Mouse (Mus musculus): ENCODE measurements around the gene Tssk4. TPM values are rescaled to one million over a fixed set of nuclear protein-coding genes. Genes with fewer than 3 reads are reported as not detected.

Tssk4 gene
- total RNA-seq, 2 experiments from 2014 or later = 0.96 to 1.6 TPM

- no peak overlapping the region for H3K4me3 ChIP-seq
- H3K27ac ChIP-seq = no peak overlapping the region
- DNase-seq (ENCODE audit: low spot score in 2 of 2) = no peak
- TF ChIP-seq CTCF (conservative IDR thresholded peaks at IDR 0.05) = no peak
Measured at GRCm38 (mm10) chr14:55658011-55658410, 8.0 kb downstream of the Tssk4 start.

- DNase-seq (ENCODE audit: low spot score in 2 of 2) = peak; percentile 83 to 84
- peak; percentile 78 for TF ChIP-seq CTCF (conservative IDR thresholded peaks at IDR 0.05)
- Histone ChIP-seq H3K4me3 (peak within 1 kb of the TSS; percentile 87), H3K27ac (peak within 1 kb of the TSS; percentile 89)
Measured at GRCm38 (mm10) chr14:55659960-55660573, 10.1 kb downstream of the Tssk4 start, which contains the start of gene Mdp1. Mdp1 (minus strand) TSS chr14:55660508.

GRCm38 (mm10) chr14:55660636-55661035 is 10.7 kb downstream of the Tssk4 start:
- H3K4me3 ChIP-seq = peak overlapping the region; percentile 87; the same call in 1 of the 2 replicates
- no peak overlapping the region for H3K27ac ChIP-seq
- DNase-seq (ENCODE audit: low spot score in 2 of 2) = no peak
- no peak for TF ChIP-seq CTCF (conservative IDR thresholded peaks at IDR 0.05)

- Histone ChIP-seq H3K27ac (peak overlapping the region; percentile 99), H3K4me3 (peak overlapping the region; percentile 61)
- TF ChIP-seq CTCF (conservative IDR thresholded peaks at IDR 0.05) = no peak
- DNase-seq (ENCODE audit: low spot score in 2 of 2) = peak in 1 of 2 experiments; percentile 72
Measured at GRCm38 (mm10) chr14:55671486-55671832, 21.5 kb downstream of the Tssk4 start.

- no peak for TF ChIP-seq CTCF (conservative IDR thresholded peaks at IDR 0.05)
- Histone ChIP-seq H3K4me3 (peak within 1 kb of the TSS; percentile 61), H3K27ac (peak within 1 kb of the TSS; percentile 99)
Measured at GRCm38 (mm10) chr14:55671833-55672740, 22.1 kb downstream of the Tssk4 start, which contains the start of the genes Gmpr2 and Nedd8. Gmpr2 (plus strand) TSS chr14:55671941. Nedd8 (minus strand) TSS chr14:55672124.

GRCm38 (mm10) chr14:55672741-55673060 is 22.7 kb downstream of the Tssk4 start:
- DNase-seq (ENCODE audit: low spot score in 2 of 2) = no peak
- TF ChIP-seq CTCF (conservative IDR thresholded peaks at IDR 0.05) = no peak
- Histone ChIP-seq H3K27ac (peak overlapping the region; percentile 99), H3K4me3 (peak overlapping the region; percentile 61)

More at GRCm38 (mm10) chr14:55671833-55672740, 22.1 kb downstream of the Tssk4 start, which contains the start of the genes Gmpr2 and Nedd8:
- peak; percentile 83 to 96 for DNase-seq (ENCODE audit: low spot score in 2 of 2)

GRCm38 (mm10) chr14:55677615-55678014 is 27.6 kb downstream of the Tssk4 start:
- DNase-seq (ENCODE audit: low spot score in 2 of 2) = no peak
- no peak for TF ChIP-seq CTCF (conservative IDR thresholded peaks at IDR 0.05)
- no peak overlapping the region for H3K27ac ChIP-seq
- no peak overlapping the region for H3K4me3 ChIP-seq

- H3K27ac ChIP-seq = peak within 1 kb of the TSS; percentile 85
- peak; percentile 91 for TF ChIP-seq CTCF (conservative IDR thresholded peaks at IDR 0.05)
- DNase-seq (ENCODE audit: low spot score in 2 of 2) = peak; percentile 95 to 96
- peak within 1 kb of the TSS; percentile 78 for H3K4me3 ChIP-seq
Measured at GRCm38 (mm10) chr14:55681160-55682117, 31.5 kb downstream of the Tssk4 start, which contains the start of gene Tinf2. Tinf2 (minus strand) TSS chr14:55681820.

GRCm38 (mm10) chr14:55682118-55682493 is 32.1 kb downstream of the Tssk4 start:
- no peak for DNase-seq (ENCODE audit: low spot score in 2 of 2)
- Histone ChIP-seq H3K4me3 (peak overlapping the region; percentile 78), H3K27ac (peak overlapping the region; percentile 85)
- no peak for TF ChIP-seq CTCF (conservative IDR thresholded peaks at IDR 0.05)

GRCm38 (mm10) chr14:55689433-55689832 is 39.4 kb downstream of the Tssk4 start:
- no peak overlapping the region for H3K27ac ChIP-seq
- no peak for TF ChIP-seq CTCF (conservative IDR thresholded peaks at IDR 0.05)
- no peak for DNase-seq (ENCODE audit: low spot score in 2 of 2)
- no peak overlapping the region for H3K4me3 ChIP-seq

- TF ChIP-seq CTCF (conservative IDR thresholded peaks at IDR 0.05) = no peak
Measured at GRCm38 (mm10) chr14:55697226-55697625, 47.2 kb downstream of the Tssk4 start.

GRCm38 (mm10) chr14:55701131-55701530 is 51.1 kb downstream of the Tssk4 start:
- no peak for DNase-seq (ENCODE audit: low spot score in 2 of 2)
- Histone ChIP-seq H3K4me3 (no peak overlapping the region), H3K27ac (no peak overlapping the region)
- TF ChIP-seq CTCF (conservative IDR thresholded peaks at IDR 0.05) = no peak

More at GRCm38 (mm10) chr14:55697226-55697625, 47.2 kb downstream of the Tssk4 start:
- DNase-seq (ENCODE audit: low spot score in 2 of 2) = no peak
- H3K27ac ChIP-seq = no peak overlapping the region
- no peak overlapping the region for H3K4me3 ChIP-seq

Other genes starting within 250 kb of the Tssk4 start
- gene Dhrs4, start 171.4 kb upstream of the Tssk4 start, total RNA-seq (2021) = 10 to 100 TPM; 18.6 to 23.7 TPM
- 10 to 100 TPM; 57.9 to 64.4 TPM for gene Carmil3, start 159.5 kb upstream of the Tssk4 start, total RNA-seq (2021)
- 100 to 1,000 TPM; 723 to 730 TPM for gene Cpne6, start 139.7 kb upstream of the Tssk4 start, total RNA-seq (2021)
- gene Nrl, start 125.2 kb upstream of the Tssk4 start, total RNA-seq (2021) = 1 to 10 TPM; 2.2 to 3.6 TPM
- gene Pck2, start 109.9 kb upstream of the Tssk4 start, total RNA-seq (2021) = 10 to 100 TPM; 45.0 to 47.6 TPM
- gene Dcaf11, start 90.2 kb upstream of the Tssk4 start, total RNA-seq (2021) = 10 to 100 TPM; 84.2 to 87.6 TPM
- under 1 TPM in 1 of 2 experiments, not detected in 1; 0.92 TPM for gene A730061H03Rik, start 89.8 kb upstream of the Tssk4 start, total RNA-seq (2021)
- not detected for gene Fitm1, start 74.6 kb upstream of the Tssk4 start, total RNA-seq (2021)
- gene Psme1, start 72.1 kb upstream of the Tssk4 start, total RNA-seq (2021) = 10 to 100 TPM; 55.5 to 61.2 TPM
- gene Emc9, start 64.9 kb upstream of the Tssk4 start, total RNA-seq (2021) = 10 to 100 TPM; 43.5 to 49.7 TPM
- 10 to 100 TPM; 45.2 to 60.4 TPM for gene Psme2, start 59.1 kb upstream of the Tssk4 start, total RNA-seq (2021)
- gene Rnf31, start 58.5 kb upstream of the Tssk4 start, total RNA-seq (2021) = 10 to 100 TPM; 46.3 to 47.0 TPM
- gene Irf9, start 46.6 kb upstream of the Tssk4 start, total RNA-seq (2021) = 10 to 100 TPM; 11.6 to 12.1 TPM
- gene Rec8, start 32.1 kb upstream of the Tssk4 start, total RNA-seq (2021) = 1 to 10 TPM; 1.9 to 2.5 TPM
- gene Ipo4, start 14.2 kb upstream of the Tssk4 start, total RNA-seq (2021) = 100 to 1,000 TPM; 139 to 142 TPM
- gene Gm49378, start 12.3 kb upstream of the Tssk4 start, total RNA-seq (2021) = 1 to 10 TPM; 2.6 to 6.5 TPM
- gene Tm9sf1, start 6.4 kb upstream of the Tssk4 start, total RNA-seq (2021) = 10 to 100 TPM; 40.4 to 45.8 TPM
- 10 to 100 TPM; 51.2 to 55.4 TPM for gene Mdp1, start 10.3 kb downstream of the Tssk4 start, total RNA-seq (2021)
- gene Gmpr2, start 21.8 kb downstream of the Tssk4 start, total RNA-seq (2021) = 10 to 100 TPM; 26.0 to 26.1 TPM
- 100 to 1,000 TPM; 301 to 309 TPM for gene Nedd8, start 21.9 kb downstream of the Tssk4 start, total RNA-seq (2021)
- 10 to 100 TPM; 15.2 to 16.2 TPM for gene Tinf2, start 31.6 kb downstream of the Tssk4 start, total RNA-seq (2021)
- gene Tgm1, start 63.7 kb downstream of the Tssk4 start, total RNA-seq (2021) = not detected
- gene Rabggta, start 72.1 kb downstream of the Tssk4 start, total RNA-seq (2021) = 10 to 100 TPM; 44.9 to 49.5 TPM
- gene Dhrs1, start 95.5 kb downstream of the Tssk4 start, total RNA-seq (2021) = 10 to 100 TPM; 82.4 to 91.1 TPM
- 10 to 100 TPM; 11.8 to 13.1 TPM for gene Nop9, start 95.5 kb downstream of the Tssk4 start, total RNA-seq (2021)
- 1 to 10 TPM; 1.4 to 1.6 TPM for gene Cideb, start 108.3 kb downstream of the Tssk4 start, total RNA-seq (2021)
- under 1 TPM in 1 of 2 experiments, not detected in 1; 0.22 TPM for gene Ltb4r2, start 111.2 kb downstream of the Tssk4 start, total RNA-seq (2021)
- gene Ltb4r1, start 115.8 kb downstream of the Tssk4 start, total RNA-seq (2021) = not detected
- gene Adcy4, start 133.9 kb downstream of the Tssk4 start, total RNA-seq (2021) = 1 to 10 TPM; 4.4 to 5.6 TPM
- 1 to 10 TPM; 1.2 to 2.9 TPM for gene Ripk3, start 138.7 kb downstream of the Tssk4 start, total RNA-seq (2021)
- gene Nfatc4, start 173.0 kb downstream of the Tssk4 start, total RNA-seq (2021) = 1 to 10 TPM; 2.6 TPM
- gene Nynrin, start 203.8 kb downstream of the Tssk4 start, total RNA-seq (2021) = 1 to 10 TPM; 7.9 to 8.9 TPM
- gene Cbln3, start 234.2 kb downstream of the Tssk4 start, total RNA-seq (2021) = under 1 TPM; 0.32 to 0.54 TPM
- 10 to 100 TPM; 13.2 to 14.7 TPM for gene Khnyn, start 234.8 kb downstream of the Tssk4 start, total RNA-seq (2021)